14 mouse cellular contexts compared by ENCODE assay signal in genomic region chr15:97376081-97376742, GRCm38 (mm10).
DNase-seq lines count a peak whose midpoint lies in the region; ATAC-seq lines count a peak whose summit lies in the region.
"Had no signal": no experiment of that assay in that cellular context is flagged by ENCODE, and none has a peak within 500 bp of the region (broad histone marks: within the 10 kb centered on the region; RNA-seq: fewer than 3 reads in every experiment).

No protein-coding gene starts in this region.

- peak; percentile 49 for DNase-seq in adrenal gland, postnatal 10 days
- DNase-seq in adrenal gland, postnatal 4 days (ENCODE audit: low spot score in 2 of 2) = no peak
- DNase-seq in lung, postnatal 36 days = no peak
- peak; percentile 15 for DNase-seq in adipocyte (ENCODE audit: low spot score)
- no peak for DNase-seq in c-Kit-positive CD71-positive TER-119-positive erythroid progenitor cells, embryonic 14.5 days (ENCODE audit: low spot score)
- DNase-seq: cerebellum, postnatal 14 days; gastrocnemius, adult 2 months; kidney, adult 18-20 months; spleen, adult 18-20 months had no signal

- no peak overlapping the region for H3K4me3 ChIP-seq in lung, embryonic 16.5 days (ENCODE audit: low read length)
- peak overlapping the region; percentile 27 for H3K4me3 ChIP-seq in liver, embryonic 12.5 days
- no peak overlapping the region for H3K4me3 ChIP-seq in forebrain, embryonic 16.5 days (replicated peaks; ENCODE audit: low read length)
- H3K4me3 ChIP-seq: gastrocnemius, adult 2 months; left cerebral cortex, adult 2 months had no signal

- H3K36me3 ChIP-seq in lung, embryonic 16.5 days (ENCODE audit: control insufficient read depth, insufficient read depth, low read length) = no peaks in the 10 kb centered on the region
- no peaks in the 10 kb centered on the region for H3K36me3 ChIP-seq in liver, embryonic 12.5 days
- no peaks in the 10 kb centered on the region for H3K36me3 ChIP-seq in forebrain, embryonic 16.5 days (ENCODE audit: control insufficient read depth, insufficient read depth)

- ATAC-seq in lung, embryonic 16.5 days (ENCODE audit: low read depth) = peak; percentile 9; the same call in 1 of the 2 replicates
- no peak for ATAC-seq in liver, embryonic 12.5 days
- ATAC-seq in forebrain, embryonic 16.5 days = no peak
- ATAC-seq: activated CD4-positive, CD25-positive, alpha-beta regulatory T cell, adult 4 months had no signal

- no peak overlapping the region for H3K9ac ChIP-seq in lung, embryonic 16.5 days (ENCODE audit: low read length)
- 0 out of 2 replicates have a peak overlapping the region, but pooled peaks have one; percentile 33 for H3K9ac ChIP-seq in liver, embryonic 12.5 days
- no peak overlapping the region for H3K9ac ChIP-seq in forebrain, embryonic 16.5 days (replicated peaks; ENCODE audit: low read depth, low read length)

- 45% methylated on average over 7 of the region's 7 CpGs for WGBS in lung, embryonic 16.5 days
- WGBS in liver, embryonic 12.5 days (ENCODE audit: insufficient replicate concordance) = 46% methylated on average over 7 of the region's 7 CpGs
- 36% methylated on average over 7 of the region's 7 CpGs for WGBS in forebrain, embryonic 16.5 days

- H3K27ac ChIP-seq in lung, embryonic 16.5 days (ENCODE audit: low read length) = no peak overlapping the region
- peak overlapping the region; percentile 50 for H3K27ac ChIP-seq in liver, embryonic 12.5 days
- H3K27ac ChIP-seq in forebrain, embryonic 16.5 days (ENCODE audit: low read length) = no peak overlapping the region
- H3K27ac ChIP-seq: gastrocnemius, adult 2 months; left cerebral cortex, adult 2 months had no signal

- peaks cover 21% of the 10 kb centered on the region for H3K4me1 ChIP-seq in lung, embryonic 16.5 days (replicated peaks; ENCODE audit: control insufficient read depth, insufficient read depth, low read length)
- peaks cover 89% of the 10 kb centered on the region for H3K4me1 ChIP-seq in liver, embryonic 12.5 days
- H3K4me1 ChIP-seq in forebrain, embryonic 16.5 days (replicated peaks; ENCODE audit: control insufficient read depth, insufficient read depth, low read length) = no peaks in the 10 kb centered on the region

- H3K9me3 ChIP-seq in lung, embryonic 16.5 days (ENCODE audit: control insufficient read depth, low read length) = no peaks in the 10 kb centered on the region
- no peaks in the 10 kb centered on the region for H3K9me3 ChIP-seq in liver, embryonic 12.5 days (replicated peaks)
- no peaks in the 10 kb centered on the region for H3K9me3 ChIP-seq in forebrain, embryonic 16.5 days (ENCODE audit: control insufficient read depth, low read length)

- H3K4me2 ChIP-seq in lung, embryonic 16.5 days (ENCODE audit: low read depth, low read length) = peak overlapping the region; percentile 49
- H3K4me2 ChIP-seq in liver, embryonic 12.5 days = peak overlapping the region; percentile 48
- no peak overlapping the region for H3K4me2 ChIP-seq in forebrain, embryonic 16.5 days (ENCODE audit: low read length)

- H3K27me3 ChIP-seq in lung, embryonic 16.5 days (ENCODE audit: control insufficient read depth, insufficient read depth, low read depth, low read length) = no peaks in the 10 kb centered on the region
- no peaks in the 10 kb centered on the region for H3K27me3 ChIP-seq in liver, embryonic 12.5 days (replicated peaks)
- H3K27me3 ChIP-seq in forebrain, embryonic 16.5 days (replicated peaks; ENCODE audit: control insufficient read depth, insufficient read depth, low read length) = no peaks in the 10 kb centered on the region

Comparison
In these comparisons a context has a peak if more than half of its experiments do, and no peak if none do; other contexts are left out.
1. DNase-seq: peak in adrenal gland, postnatal 10 days (single experiment) and adipocyte (single experiment); none in adrenal gland, postnatal 4 days (0 of 2), lung, postnatal 36 days (single experiment) and c-Kit-positive CD71-positive TER-119-positive erythroid progenitor cells, embryonic 14.5 days (single experiment).